Mouse (Mus musculus) CD4-positive naive resting alpha-beta T cell, adult 57 days (primary cell): Measurements from ENCODE around the gene Fuom. TPM values are rescaled to one million over a fixed set of nuclear protein-coding genes. Genes with fewer than 3 reads are reported as not detected.

Experiments used
- total RNA-seq: library from RNA; stranded (reverse); gene quantifications from one replicate; pipeline ENCODE4 v1.2.4, GENCODE M21; 2023

The Fuom gene
- 11.0 TPM for total RNA-seq

DNA sequence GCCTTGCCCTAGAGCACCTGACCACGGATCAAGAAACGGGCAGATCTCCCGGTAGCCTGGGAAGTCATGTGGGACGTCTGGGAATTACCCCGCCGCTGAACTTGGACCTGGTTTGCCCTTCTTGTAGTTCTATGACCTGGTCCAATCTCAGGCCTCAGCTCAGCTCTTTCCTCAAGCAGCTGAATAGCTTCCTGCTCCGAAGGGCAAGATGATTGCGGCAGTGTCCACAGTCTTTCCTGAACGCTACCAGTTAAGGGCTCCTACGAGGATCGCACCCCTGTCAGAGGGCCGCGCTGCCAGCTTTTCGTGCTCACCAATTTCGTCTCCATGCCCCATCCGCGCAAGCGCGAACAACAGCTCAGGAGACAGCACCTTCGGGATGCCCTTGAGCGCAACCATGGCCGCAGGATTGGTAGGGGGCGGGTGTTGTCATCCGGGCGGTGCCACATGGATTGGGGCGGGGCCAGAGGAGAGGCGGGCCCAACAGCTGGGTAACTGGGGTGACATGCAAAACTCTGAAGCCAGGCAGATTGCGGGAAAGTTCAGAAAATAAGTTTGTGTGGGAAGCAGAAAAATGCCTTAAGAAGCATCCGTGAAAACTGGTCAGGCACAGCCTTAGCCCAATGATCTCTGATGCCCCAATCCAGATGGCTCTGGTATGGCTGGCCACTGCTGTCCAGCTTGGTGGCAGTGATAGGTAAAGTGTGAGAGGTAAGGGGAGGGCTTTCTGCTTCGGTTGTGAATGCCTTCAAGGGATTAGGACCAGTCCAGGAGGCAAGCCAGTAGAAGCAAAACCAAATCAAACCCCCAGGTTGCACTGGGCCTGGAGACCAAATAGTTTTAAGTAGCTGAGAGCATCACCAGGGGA, at the start of gene Fuom:
Gene Fuom, minus strand, starts transcription at position 449 of the 868 bp plus-strand sequence.

GRCm38 (mm10) chr7:140137135-140138020, 35.1 kb upstream of the Fuom start, which contains the start of gene Mtg1:
TSS of gene Mtg1 (plus strand) at chr7:140137564.

DNA sequence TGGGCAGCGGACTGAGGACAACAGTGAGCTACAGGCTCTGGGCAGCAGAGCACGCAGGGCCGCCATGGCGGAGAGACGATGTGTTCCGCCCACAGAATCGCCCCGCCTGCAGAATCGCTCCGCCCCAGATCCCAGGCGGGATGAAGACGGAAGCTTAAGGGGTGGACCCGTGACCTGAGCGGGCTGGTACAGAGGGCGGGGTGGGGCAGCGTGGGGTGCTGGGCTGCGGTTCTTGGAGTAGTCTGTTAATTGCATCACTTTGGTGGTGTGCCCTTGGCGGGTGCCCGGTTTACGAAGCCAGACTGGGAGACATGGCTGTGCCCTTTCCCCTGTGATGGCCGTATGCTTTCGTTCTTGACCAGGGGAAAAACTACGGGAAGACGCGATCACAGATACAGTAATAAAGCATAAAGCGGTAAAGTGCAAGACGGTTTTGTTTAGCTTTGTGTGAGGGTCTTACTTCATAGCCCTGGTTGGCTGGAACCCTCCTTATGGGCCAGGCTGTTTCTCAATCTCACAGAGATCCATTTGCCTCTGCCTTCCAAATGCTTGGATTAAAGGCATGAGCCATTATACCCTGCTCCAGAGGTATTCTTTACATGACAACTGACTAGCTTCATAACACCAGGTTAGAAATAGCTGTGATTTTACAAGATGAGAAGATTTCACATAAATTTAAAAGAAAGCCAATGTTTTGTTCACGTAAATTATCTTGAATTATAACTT, 14.3 kb upstream of the Fuom start, which contains the start of gene Echs1:
Gene Echs1, minus strand, starts transcription at position 148 of the 726 bp plus-strand sequence.

DNA sequence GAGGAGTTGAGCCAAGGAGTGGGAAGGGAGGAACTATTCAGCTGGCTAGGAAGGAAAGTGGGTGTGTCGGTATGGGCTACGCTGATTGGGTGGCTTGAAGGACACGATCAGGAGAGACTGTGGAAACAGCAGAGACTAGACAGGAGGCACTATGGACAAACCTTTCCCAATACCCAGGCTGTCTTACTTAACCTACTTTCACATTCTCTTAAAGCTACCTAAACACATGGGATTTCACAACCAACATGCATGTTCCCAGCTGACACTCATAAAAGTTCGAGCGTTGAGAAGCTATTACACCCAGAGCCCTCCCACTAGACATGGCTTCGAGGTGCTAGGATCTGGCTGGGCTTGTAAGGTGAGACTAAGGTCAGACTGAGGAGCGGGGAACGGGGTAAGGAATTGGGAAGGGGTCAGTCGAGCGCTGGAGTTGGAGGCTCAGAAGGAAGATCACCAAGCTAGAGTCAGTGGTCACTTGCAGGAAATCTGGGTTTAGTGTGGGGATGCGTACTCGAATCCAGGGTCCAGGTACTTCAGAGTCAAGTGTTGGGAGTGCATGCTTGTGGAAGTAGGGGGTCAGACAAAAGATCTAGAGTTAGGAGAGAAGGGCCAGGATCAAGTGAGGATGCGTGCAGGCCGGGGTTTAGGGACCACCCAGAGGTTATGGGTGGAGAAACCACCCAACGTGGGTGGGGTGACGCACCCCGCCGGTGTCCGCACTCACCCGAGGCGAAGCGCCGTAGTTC, 13.5 kb upstream of the Fuom start, which contains the start of gene Paox:
Gene Paox, plus strand, starts transcription at position 217 of the 746 bp plus-strand sequence.

DNA sequence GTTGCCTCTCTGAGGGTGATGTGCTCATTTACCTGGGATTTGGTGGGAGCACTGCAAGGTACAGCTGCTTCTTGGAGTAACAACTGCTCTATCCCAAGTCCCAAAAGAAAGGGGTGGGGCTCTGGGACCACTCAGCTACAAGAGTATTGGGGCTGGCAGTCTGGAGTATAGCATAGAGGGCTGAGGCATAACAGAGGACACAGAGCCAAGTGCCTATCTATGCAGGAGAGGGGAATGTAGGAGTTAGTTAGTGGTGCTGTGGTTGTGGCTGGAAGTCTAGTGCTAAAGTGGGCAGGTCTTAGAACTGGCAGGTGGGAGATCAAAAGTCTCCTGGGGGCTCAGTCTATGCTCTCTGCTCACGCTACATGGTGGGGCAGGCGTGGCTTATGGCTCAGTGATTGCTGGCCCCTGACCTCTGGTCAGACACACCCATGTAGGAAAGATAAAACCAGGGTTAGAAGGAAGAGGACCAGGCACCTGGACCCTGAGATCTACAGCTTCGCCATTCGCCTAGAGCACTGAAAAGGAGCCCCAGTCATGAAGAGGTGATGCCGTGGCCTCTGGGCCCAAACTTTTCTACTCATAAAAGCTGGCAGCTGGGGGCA, 9.2 kb downstream of the Fuom start, which contains the start of gene Prap1:
Gene Prap1, plus strand, starts transcription at position 472 of the 605 bp plus-strand sequence.

DNA sequence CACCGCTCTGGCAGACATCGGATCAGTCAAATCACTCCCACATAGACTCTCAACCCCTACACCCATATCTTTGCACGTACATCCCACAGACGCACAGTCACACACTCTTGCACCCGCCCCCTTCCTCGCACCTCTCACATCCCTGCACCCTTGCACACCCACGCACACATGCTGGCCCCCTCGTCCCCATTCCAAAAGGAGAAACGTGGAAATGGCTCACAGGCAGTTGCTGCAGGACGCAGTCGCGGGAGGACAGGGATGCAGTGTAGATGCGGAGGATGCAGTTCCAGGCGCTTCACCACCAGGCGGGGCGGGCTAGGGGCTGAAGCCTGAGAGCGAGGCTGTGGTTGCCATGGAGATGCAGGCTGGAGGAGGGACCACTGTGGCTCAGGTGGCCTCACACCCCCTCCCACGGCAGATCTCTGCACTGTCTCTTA, 20.0 kb downstream of the Fuom start, which contains the start of gene Caly:
Gene Caly, minus strand, starts transcription at position 307 of the 437 bp plus-strand sequence.

GRCm38 (mm10) chr7:140048361-140049114, 53.7 kb downstream of the Fuom start, which contains the start of gene Msx3:
TSS of gene Msx3 (minus strand) at chr7:140049089.

Other genes starting within 250 kb of the Fuom start
- gene Kndc1, start 207.7 kb downstream of the Fuom start, total RNA-seq, result not detected
- 0.47 TPM for gene Utf1, start 158.7 kb downstream of the Fuom start, total RNA-seq
- gene 6430531B16Rik, start 123.7 kb downstream of the Fuom start, total RNA-seq, result not detected
- gene Adam8, start 109.9 kb downstream of the Fuom start, total RNA-seq, result 4.3 TPM
- 39.9 TPM for gene Zfp511, start 66.0 kb downstream of the Fuom start, total RNA-seq
- gene Tubgcp2, start 65.8 kb downstream of the Fuom start, total RNA-seq, result 38.8 TPM
- not detected for gene Msx3, start 53.4 kb downstream of the Fuom start, total RNA-seq
- not detected for gene Caly, start 19.9 kb downstream of the Fuom start, total RNA-seq
- not detected for gene Prap1, start 9.0 kb downstream of the Fuom start, total RNA-seq
- 5.1 TPM for gene Paox, start 13.4 kb upstream of the Fuom start, total RNA-seq
- gene Echs1, start 14.0 kb upstream of the Fuom start, total RNA-seq, result 31.3 TPM
- 16.0 TPM for gene Mtg1, start 35.1 kb upstream of the Fuom start, total RNA-seq
- gene Sprn, start 52.4 kb upstream of the Fuom start, total RNA-seq, result not detected
- not detected for gene Olfr522, start 62.3 kb upstream of the Fuom start, total RNA-seq
- gene Olfr523, start 70.8 kb upstream of the Fuom start, total RNA-seq, result not detected
- gene Olfr524, start 103.5 kb upstream of the Fuom start, total RNA-seq, result 0.12 TPM
- 0.47 TPM for gene Cd163l1, start 115.8 kb upstream of the Fuom start, total RNA-seq
- 0.38 TPM for gene 5830411N06Rik, start 144.8 kb upstream of the Fuom start, total RNA-seq
- not detected for gene Olfr525, start 218.4 kb upstream of the Fuom start, total RNA-seq
- not detected for gene Olfr527, start 231.6 kb upstream of the Fuom start, total RNA-seq